Comparison of ENCODE assay signal across 35 mouse cellular contexts in genomic region chr3:97317302-97317701, GRCm38 (mm10).
"Had no signal": no experiment of that assay in that cellular context is flagged by ENCODE, and none has a peak within 500 bp of the region (broad histone marks: within the 10 kb centered on the region; RNA-seq: fewer than 3 reads in every experiment).

No protein-coding gene starts in this region.

- H3K4me1 ChIP-seq: heart, embryonic 15.5 days; intestine, embryonic 15.5 days had no signal

- H3K36me3 ChIP-seq: heart, embryonic 10.5 days; heart, embryonic 12.5 days; heart, embryonic 13.5 days; heart, embryonic 15.5 days; hindbrain, embryonic 10.5 days; hindbrain, embryonic 12.5 days; hindbrain, embryonic 13.5 days; hindbrain, embryonic 15.5 days; intestine, embryonic 15.5 days; kidney, embryonic 15.5 days had no signal

- H3K4me3 ChIP-seq: heart, adult 2 months; heart, embryonic 10.5 days; heart, embryonic 12.5 days; heart, embryonic 13.5 days; heart, embryonic 15.5 days; hindbrain, embryonic 10.5 days; hindbrain, embryonic 12.5 days; hindbrain, embryonic 13.5 days; hindbrain, embryonic 15.5 days; intestine, embryonic 15.5 days; kidney, embryonic 15.5 days; layer of hippocampus, adult 2 months had no signal

- DNase-seq: heart, adult 2 months; heart, postnatal 10 days; heart, postnatal 14 days; heart, postnatal 36 days; heart, postnatal 4 days; kidney, adult 11 months; kidney, adult 18-20 months; kidney, adult 2 months; kidney, adult 8-10 months; kidney, adult 9 months; kidney, postnatal 10 days; kidney, postnatal 14 days; kidney, postnatal 25 days; kidney, postnatal 36 days; kidney, postnatal 4 days; layer of hippocampus, adult 9-11 months had no signal

- ATAC-seq: hindbrain, embryonic 16.5 days; hindbrain, postnatal 0 days; inflammation-experienced regulatory T-cells, adult 6 months; intestine, embryonic 15.5 days; intestine, embryonic 16.5 days; intestine, postnatal 0 days had no signal

- H3K9ac ChIP-seq: heart, embryonic 12.5 days; heart, embryonic 13.5 days; heart, embryonic 15.5 days; hindbrain, embryonic 12.5 days; hindbrain, embryonic 13.5 days; hindbrain, embryonic 14.5 days; hindbrain, embryonic 15.5 days; intestine, embryonic 15.5 days; kidney, embryonic 15.5 days had no signal

- H3K4me2 ChIP-seq: heart, embryonic 11.5 days; heart, embryonic 12.5 days; heart, embryonic 13.5 days; heart, embryonic 15.5 days; hindbrain, embryonic 12.5 days; hindbrain, embryonic 13.5 days; hindbrain, embryonic 14.5 days; hindbrain, embryonic 15.5 days; intestine, embryonic 15.5 days; kidney, embryonic 15.5 days had no signal

- H3K27ac ChIP-seq: heart, adult 2 months; heart, embryonic 10.5 days; heart, embryonic 13.5 days; heart, embryonic 15.5 days; hindbrain, embryonic 10.5 days; hindbrain, embryonic 12.5 days; hindbrain, embryonic 13.5 days; hindbrain, embryonic 14.5 days; hindbrain, embryonic 15.5 days; hindbrain, postnatal 0 days; intestine, embryonic 15.5 days; kidney, embryonic 15.5 days; kidney, postnatal 0 days; layer of hippocampus, adult 2 months had no signal

- H3K9me3 ChIP-seq: heart, embryonic 10.5 days; heart, embryonic 12.5 days; heart, embryonic 13.5 days; heart, embryonic 15.5 days; hindbrain, embryonic 10.5 days; hindbrain, embryonic 12.5 days; hindbrain, embryonic 13.5 days; hindbrain, embryonic 15.5 days; intestine, embryonic 15.5 days; kidney, embryonic 15.5 days had no signal

- H3K27me3 ChIP-seq: heart, embryonic 12.5 days; heart, embryonic 13.5 days; heart, embryonic 15.5 days; hindbrain, embryonic 12.5 days; hindbrain, embryonic 15.5 days; intestine, embryonic 15.5 days; kidney, embryonic 15.5 days had no signal
